Mouse (Mus musculus) ES-E14 (cell line): ENCODE results near the gene Itch. TPM values are rescaled to one million over a fixed set of nuclear protein-coding genes. Genes with fewer than 3 reads are reported as not detected.

ENCODE experiments used
- DNase-seq: peaks from one replicate; pipeline ENCODE4 v3.0.0-alpha.2; 2013; ENCODE audit warnings: low read depth, low spot score
- H3K27ac ChIP-seq: 2 replicates; pipeline ENCODE4 v1.5.1; 2012; ENCODE audit warnings: low read depth, mild to moderate bottlenecking, low read length, moderate library complexity, mixed read lengths; ENCODE audit not compliant: poor library complexity, insufficient read depth, severe bottlenecking
- H3K36me3 ChIP-seq: 2 replicates; pipeline ENCODE4 v1.6.1; 2012; ENCODE audit warnings: mild to moderate bottlenecking, low read length, moderate library complexity, mixed read lengths; ENCODE audit not compliant: control insufficient read depth, poor library complexity, insufficient read depth, severe bottlenecking
- H3K4me1 ChIP-seq, 2 experiments: fragments of 150-350 bp in 1 of 2; sonication (generic) in 1 of 2; 2 replicates each; pipeline ENCODE4 v1.6.1; 2012; ENCODE audit warnings: low read length in 2 of 2, mild to moderate bottlenecking in 1 of 2, mixed read lengths in 1 of 2; ENCODE audit not compliant: control insufficient read depth in 2 of 2, insufficient read depth in 2 of 2, poor library complexity in 1 of 2
- H3K4me3 ChIP-seq, 2 experiments: fragments of 150-350 bp in 1 of 2; sonication (generic) in 1 of 2; 2 replicates each; pipeline ENCODE4 v1.5.1; 2012; ENCODE audit warnings: low read length in 2 of 2, low read depth in 1 of 2, mild to moderate bottlenecking in 1 of 2, mixed read lengths in 1 of 2; ENCODE audit not compliant: insufficient read depth in 1 of 2, poor library complexity in 1 of 2, severe bottlenecking in 1 of 2
- H3K9ac ChIP-seq: 2 replicates; pipeline ENCODE4 v1.6.1; 2012; ENCODE audit warnings: low read depth, mild to moderate bottlenecking, low read length, mixed read lengths; ENCODE audit not compliant: poor library complexity, insufficient read depth, severe bottlenecking
- H3K9me3 ChIP-seq: fragments of 150-350 bp; sonication (generic); 2 replicates; pipeline ENCODE4 v1.6.1; 2012; ENCODE audit warnings: low read depth, mild to moderate bottlenecking, low read length; ENCODE audit not compliant: control insufficient read depth, insufficient read depth
- CHD2 ChIP-seq: IDR thresholded peaks from 2 replicates; pipeline ENCODE4 v1.6.1; 2014; ENCODE audit warnings: mild to moderate bottlenecking, low read depth, low read length, inconsistent platforms
- HCFC1 ChIP-seq: IDR thresholded peaks from 2 replicates; pipeline ENCODE4 v1.6.1; 2012; ENCODE audit warnings: low read length, inconsistent platforms, borderline replicate concordance; ENCODE audit not compliant: insufficient read depth
- MAFK ChIP-seq: IDR thresholded peaks from 2 replicates; pipeline ENCODE4 v1.6.1; 2014; ENCODE audit warnings: mild to moderate bottlenecking, low read depth, low read length, inconsistent platforms; ENCODE audit not compliant: insufficient read depth
- ZC3H11A ChIP-seq: IDR thresholded peaks from 2 replicates; pipeline ENCODE4 v1.6.1; 2012; ENCODE audit warnings: low read depth, mild to moderate bottlenecking, inconsistent platforms, low read length, borderline replicate concordance
- ZNF384 ChIP-seq: IDR thresholded peaks from 2 replicates; pipeline ENCODE4 v1.6.1; 2012; ENCODE audit warnings: low read depth, low read length, inconsistent platforms
- in situ Hi-C, 2 experiments: fragments of 600-800 bp; cut with MboI; formaldehyde crosslinking; loops; one replicate each; pipeline ENCODE4 v1.15.1; 2025; ENCODE audit warnings: low sequenced_read_pairs in 2 of 2, inconsistent platforms in 1 of 2; ENCODE audit not compliant: unreplicated experiment in 2 of 2
- total RNA-seq: library from RNA; depleted of rRNA; stranded (reverse); fragments of 300-350 nt; gene quantifications from 2 replicates; pipeline ENCODE4 v1.2.3, GENCODE M21; 2012

The Itch gene
- total RNA-seq, 1 experiment: 38.7 TPM

DNA sequence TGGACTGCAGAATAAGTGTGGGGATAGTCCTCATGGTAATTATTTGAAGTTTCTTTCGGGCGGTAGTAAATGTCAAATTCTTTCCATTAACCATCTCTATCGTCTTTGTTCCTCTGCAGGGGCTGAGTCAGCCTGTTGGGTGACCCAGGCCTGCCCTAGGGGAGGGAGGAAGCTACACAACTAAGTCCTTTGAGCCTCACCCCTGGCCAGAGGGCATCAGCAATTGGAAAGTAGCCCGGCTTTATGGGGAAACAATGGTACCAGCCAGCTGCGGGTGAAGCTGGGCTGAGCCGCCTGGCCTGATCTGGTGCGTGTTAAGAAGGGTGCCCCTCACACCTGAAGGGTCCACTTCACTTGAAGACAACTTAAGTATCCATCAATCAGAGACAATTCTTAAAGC, 33.9 kb upstream of the Itch start:
- Histone ChIP-seq H3K9me3 (no peaks in the 10 kb centered on the region), H3K4me3 (no peak overlapping the region), H3K4me1 (peaks cover 2 to 11% of the 10 kb centered on the region in 2 experiments; a peak in 3 of 4 replicates), H3K9ac (no peak overlapping the region), H3K36me3 (no peaks in the 10 kb centered on the region), H3K27ac (no peak overlapping the region)
- no peak for DNase-seq
- in situ Hi-C loops: no loop called here
- TF ChIP-seq HCFC1 (no peak), ZNF384 (no peak), CHD2 (no peak), ZC3H11A (no peak), MAFK (no peak)

DNA sequence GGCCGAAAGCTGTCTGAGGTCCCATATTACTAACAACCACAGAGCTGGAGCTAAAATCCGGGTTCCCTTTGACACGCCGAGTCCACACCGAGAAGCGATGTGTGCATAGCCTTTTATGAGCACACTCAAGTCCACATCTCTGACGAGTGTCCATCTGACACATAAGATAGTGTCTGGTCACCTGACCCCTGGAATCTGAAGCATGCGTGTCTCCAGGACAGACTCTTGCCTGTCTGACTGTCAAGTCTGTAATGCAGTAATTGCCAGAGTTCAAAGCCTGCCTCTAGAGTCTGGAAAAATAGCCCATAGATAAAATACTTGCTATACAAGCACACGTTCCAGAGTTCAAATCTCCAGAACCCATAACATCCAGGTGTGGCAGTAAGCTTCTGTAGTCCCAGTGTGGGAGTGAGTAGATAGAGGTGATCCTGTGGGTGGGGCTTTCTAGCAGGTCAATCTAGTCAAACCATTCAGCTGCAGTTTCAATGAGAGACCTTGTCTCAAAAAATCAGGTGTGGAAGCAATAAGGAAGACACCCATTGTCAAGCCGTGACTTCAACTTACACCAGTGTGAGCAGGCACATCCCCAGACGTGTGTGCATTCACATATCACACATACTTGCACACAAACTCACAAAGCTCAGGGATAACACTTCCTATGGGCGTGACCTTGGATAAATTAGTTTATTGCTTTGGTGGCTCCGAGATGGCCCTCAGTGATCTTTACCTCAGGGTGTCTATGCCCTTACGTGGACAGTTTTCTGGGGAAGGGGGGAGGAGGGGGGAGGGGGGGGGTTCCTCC, 33.1 kb upstream of the Itch start:
- H3K4me3 ChIP-seq: no peak overlapping the region
- peaks cover 2 to 12% of the 10 kb centered on the region in 2 experiments; a peak in 3 of 4 replicates for H3K4me1 ChIP-seq
- no peak for DNase-seq
- in situ Hi-C loops: no loop called here
- H3K9me3 ChIP-seq: no peaks in the 10 kb centered on the region
- H3K27ac ChIP-seq: no peak overlapping the region
- H3K9ac ChIP-seq: no peak overlapping the region
- H3K36me3 ChIP-seq: no peaks in the 10 kb centered on the region
- no peak for TF ChIP-seq ZNF384
- TF ChIP-seq CHD2: no peak
- no peak for TF ChIP-seq HCFC1
- TF ChIP-seq MAFK: no peak
- TF ChIP-seq ZC3H11A: no peak

DNA sequence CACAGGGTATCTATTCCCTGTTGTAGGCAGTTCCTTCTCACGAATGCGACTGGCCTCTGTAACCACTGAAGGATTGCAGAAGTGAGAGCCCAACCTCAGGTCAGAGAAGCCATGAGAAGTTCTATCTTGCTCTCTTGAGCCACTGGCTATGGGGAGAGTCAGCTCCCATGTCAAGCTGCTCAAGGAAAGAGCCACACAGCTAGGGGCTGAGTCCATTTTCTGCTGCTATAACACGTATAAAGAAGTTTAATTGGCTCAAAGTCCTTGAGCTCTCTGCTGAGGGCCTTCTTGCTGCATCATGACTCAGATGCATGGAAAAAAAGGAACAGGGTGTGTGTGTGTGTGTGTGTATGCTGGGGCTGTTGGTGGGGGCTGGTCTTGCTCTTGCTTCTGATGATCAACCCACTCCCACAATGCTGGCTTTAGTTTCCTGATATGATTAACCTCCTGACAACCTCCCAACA, 32.5 kb upstream of the Itch start:
- Histone ChIP-seq H3K27ac (no peak overlapping the region), H3K36me3 (no peaks in the 10 kb centered on the region), H3K9ac (no peak overlapping the region), H3K4me3 (no peak overlapping the region), H3K9me3 (no peaks in the 10 kb centered on the region), H3K4me1 (peaks cover 2 to 13% of the 10 kb centered on the region in 2 experiments; a peak in 3 of 4 replicates)
- in situ Hi-C loops: no loop called here
- DNase-seq: no peak
- TF ChIP-seq ZNF384: no peak
- TF ChIP-seq ZC3H11A: no peak
- no peak for TF ChIP-seq MAFK
- no peak for TF ChIP-seq CHD2
- TF ChIP-seq HCFC1: no peak

DNA sequence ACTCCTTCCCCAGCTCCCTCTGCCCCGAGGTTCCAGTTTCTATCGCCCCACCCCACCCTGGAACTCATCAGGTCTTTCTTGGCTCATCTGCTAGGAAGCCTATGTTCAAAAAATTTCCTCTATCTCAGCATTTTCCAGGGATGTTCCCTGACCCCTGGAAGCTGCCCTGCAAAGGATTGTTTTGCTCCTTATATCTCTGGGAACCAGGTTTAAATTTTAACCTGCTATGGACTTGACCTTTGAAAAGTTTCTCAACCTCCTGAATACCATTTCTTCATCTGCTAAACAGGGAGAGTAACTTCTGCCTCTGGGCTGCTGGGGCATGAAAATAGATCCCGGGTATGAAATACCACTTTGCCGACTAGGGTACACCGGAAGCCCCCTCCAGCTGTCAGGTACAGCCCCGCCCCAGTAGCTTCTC, 31.5 kb upstream of the Itch start:
- no peaks in the 10 kb centered on the region for H3K36me3 ChIP-seq
- H3K9ac ChIP-seq: no peak overlapping the region
- no peak for DNase-seq
- H3K4me1 ChIP-seq: peaks cover 2 to 14% of the 10 kb centered on the region in 2 experiments; a peak in 3 of 4 replicates
- no peak overlapping the region; the same call in 1 of the 2 replicates for H3K27ac ChIP-seq
- no peak for TF ChIP-seq HCFC1
- TF ChIP-seq MAFK: no peak
- TF ChIP-seq CHD2: no peak
- no peak for TF ChIP-seq ZC3H11A
- TF ChIP-seq ZNF384: no peak
- no peak overlapping the region for H3K4me3 ChIP-seq
- in situ Hi-C loops: no loop called here
- no peaks in the 10 kb centered on the region for H3K9me3 ChIP-seq
